Mouse (Mus musculus) limb, embryonic 12.5 days (tissue): ENCODE data around the gene Nbr1. TPM values are rescaled to one million over a fixed set of nuclear protein-coding genes. Genes with fewer than 3 reads are reported as not detected.
"Not testable (repeated sequence)": the region's sequence is repeated elsewhere in the genome, so short reads cannot be mapped to it uniquely, and the experiment has no call there.

Experiments
- ATAC-seq: fragments of 200-750 bp; cut with Nextera tagmentation; 2 replicates; pipeline ENCODE4 v1.8.0; 2017; ENCODE audit warnings: low read depth, moderate TSS enrichment; ENCODE audit not compliant: insufficient number of reproducible peaks, insufficient read depth, low FRiP score, low TSS enrichment
- H3K27ac ChIP-seq: fragments of 300-500 bp; sonication (generic); 2 replicates; pipeline ENCODE4 v1.5.1; 2016; ENCODE audit warnings: mild to moderate bottlenecking, moderate library complexity
- H3K27me3 ChIP-seq: fragments of 300-500 bp; sonication (generic); 2 replicates; pipeline ENCODE4 v1.6.1; 2016; ENCODE audit warnings: mild to moderate bottlenecking, moderate library complexity
- H3K36me3 ChIP-seq: fragments of 300-500 bp; sonication (generic); 2 replicates; pipeline ENCODE4 v1.6.1; 2016; ENCODE audit warnings: mild to moderate bottlenecking, moderate library complexity
- H3K4me1 ChIP-seq: fragments of 300-500 bp; sonication (generic); replicated peaks from 2 replicates; pipeline ENCODE4 v1.6.1; 2016
- H3K4me2 ChIP-seq: fragments of 300-500 bp; sonication (generic); 2 replicates; pipeline ENCODE4 v1.6.1; 2016; ENCODE audit warnings: mild to moderate bottlenecking, moderate library complexity
- H3K4me3 ChIP-seq: fragments of 300-500 bp; sonication (generic); replicated peaks from 2 replicates; pipeline ENCODE4 v1.5.1; 2016; ENCODE audit warnings: mild to moderate bottlenecking
- H3K9ac ChIP-seq: fragments of 300-500 bp; sonication (generic); replicated peaks from 2 replicates; pipeline ENCODE4 v1.6.1; 2016; ENCODE audit warnings: mild to moderate bottlenecking, moderate library complexity
- H3K9me3 ChIP-seq: fragments of 300-500 bp; sonication (generic); 2 replicates; pipeline ENCODE4 v1.6.1; 2016; ENCODE audit warnings: mild to moderate bottlenecking, moderate library complexity
- WGBS: fragments of 180-500 bp; shearing (Covaris S2); methylation state at CpG from one replicate; pipeline ENCODE4 v1.1.7; 2016; 5-methylcytosine and 5-hydroxymethylcytosine counted together
- polyA plus RNA-seq: library from polyadenylated mRNA; unstranded; fragments of >200 nt; fragmentation: Nextera tagmentation; extraction: Ambion mirVana; gene quantifications from 2 replicates; pipeline ENCODE4 v1.2.1, GENCODE M21; 2016

Nbr1 gene
- polyA plus RNA-seq, 1 experiment from 2014 or later: 83.8 TPM

GRCm38 (mm10) chr11:101583205-101583604, 31.3 kb downstream of the Nbr1 start:
- Histone ChIP-seq H3K4me3 (no peak overlapping the region), H3K4me1 (peaks cover 9% of the 10 kb centered on the region), H3K27ac (no peak overlapping the region), H3K36me3 (peaks cover 35% of the 10 kb centered on the region), H3K4me2 (no peak overlapping the region), H3K9ac (no peak overlapping the region), H3K9me3 (no peaks in the 10 kb centered on the region), H3K27me3 (no peaks in the 10 kb centered on the region)
- 84% methylated on average over 2 of the region's 2 CpGs for WGBS
- no peak for ATAC-seq

DNA sequence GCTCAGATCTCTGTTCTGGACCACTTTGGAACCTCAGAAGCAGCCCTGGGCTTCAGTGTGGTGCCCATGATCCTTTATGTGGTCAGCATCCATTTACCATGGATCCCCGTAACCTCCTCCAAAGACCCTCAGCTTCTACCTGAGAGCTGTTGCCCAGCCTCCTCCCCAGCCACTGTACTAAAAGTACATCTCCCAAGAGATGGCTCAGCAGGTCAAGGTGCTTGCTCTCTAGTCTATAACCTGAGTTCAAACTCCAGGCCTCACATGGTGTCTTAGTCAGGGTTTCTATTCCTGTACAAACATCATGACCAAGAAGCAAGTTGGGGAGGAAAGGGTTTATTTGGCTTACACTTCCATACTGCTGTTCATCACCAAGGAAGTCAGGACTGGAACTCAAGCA, 33.1 kb downstream of the Nbr1 start:
- H3K9ac ChIP-seq, H3K4me3 ChIP-seq, H3K4me2 ChIP-seq, H3K9me3 ChIP-seq, ATAC-seq, H3K27ac ChIP-seq, H3K27me3 ChIP-seq, H3K4me1 ChIP-seq: not testable (repeated sequence)
- 93% methylated on average over 1 of the region's 1 CpGs for WGBS
- H3K36me3 ChIP-seq: peaks cover 17% of the 10 kb centered on the region

- no peak overlapping the region for H3K4me2 ChIP-seq
- no peak overlapping the region for H3K27ac ChIP-seq
- H3K9ac ChIP-seq: no peak overlapping the region
- no peak for ATAC-seq
- H3K4me3 ChIP-seq: no peak overlapping the region
- WGBS: 84% methylated on average over 4 of the region's 4 CpGs
- no peaks in the 10 kb centered on the region for H3K27me3 ChIP-seq
- H3K36me3 ChIP-seq: peaks cover 9% of the 10 kb centered on the region
- no peaks in the 10 kb centered on the region for H3K9me3 ChIP-seq
- H3K4me1 ChIP-seq: peaks cover 9% of the 10 kb centered on the region
These were observed 33.9 kb downstream of the Nbr1 start for GRCm38 (mm10) chr11:101585805-101586204.

GRCm38 (mm10) chr11:101587676-101588075, 35.7 kb downstream of the Nbr1 start:
- WGBS: 85% methylated on average over 10 of the region's 10 CpGs
- H3K9me3 ChIP-seq: no peaks in the 10 kb centered on the region
- H3K4me2 ChIP-seq: no peak overlapping the region
- H3K27ac ChIP-seq: no peak overlapping the region
- no peaks in the 10 kb centered on the region for H3K4me1 ChIP-seq
- peaks cover 4% of the 10 kb centered on the region; the same call in 1 of the 2 replicates for H3K36me3 ChIP-seq
- no peak for ATAC-seq
- H3K27me3 ChIP-seq: no peaks in the 10 kb centered on the region
- H3K4me3 ChIP-seq: no peak overlapping the region
- no peak overlapping the region for H3K9ac ChIP-seq

- no peak overlapping the region for H3K4me2 ChIP-seq
- peaks cover 4% of the 10 kb centered on the region; the same call in 1 of the 2 replicates for H3K36me3 ChIP-seq
- H3K4me1 ChIP-seq: 0 out of 2 replicates have a peak, but pooled peaks cover 3% of the 10 kb centered on the region
- no peak for ATAC-seq
- H3K9ac ChIP-seq: no peak overlapping the region
- WGBS: 86% methylated on average over 7 of the region's 7 CpGs
- H3K4me3 ChIP-seq: no peak overlapping the region
- no peak overlapping the region for H3K27ac ChIP-seq
- no peaks in the 10 kb centered on the region for H3K27me3 ChIP-seq
- no peaks in the 10 kb centered on the region for H3K9me3 ChIP-seq
These were observed 36.9 kb downstream of the Nbr1 start for GRCm38 (mm10) chr11:101588868-101589267.

DNA sequence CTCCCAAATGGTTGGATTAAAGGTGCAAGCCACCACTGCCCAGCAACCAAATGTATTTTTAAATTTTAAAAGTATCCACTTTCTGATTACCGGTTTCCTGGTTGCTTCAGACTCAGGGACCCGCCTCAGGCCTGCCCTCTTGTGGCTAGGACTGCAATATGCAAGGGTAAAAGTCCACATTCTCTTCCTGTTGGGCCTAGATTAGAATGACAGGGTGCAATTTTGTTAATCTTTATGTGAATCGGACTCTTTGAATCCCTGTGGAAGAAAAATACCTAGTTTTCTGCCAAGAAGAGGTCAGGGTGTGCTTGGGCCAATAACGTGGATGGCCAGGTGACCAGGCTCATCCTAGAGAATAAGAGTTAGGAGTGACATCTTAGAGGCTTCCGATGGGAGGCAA, 37.5 kb downstream of the Nbr1 start:
- Histone ChIP-seq H3K9ac (no peak overlapping the region), H3K27me3 (no peaks in the 10 kb centered on the region), H3K36me3 (peaks cover 4% of the 10 kb centered on the region; the same call in 1 of the 2 replicates), H3K27ac (no peak overlapping the region), H3K4me2 (no peak overlapping the region), H3K4me1 (0 out of 2 replicates have a peak, but pooled peaks cover 3% of the 10 kb centered on the region), H3K4me3 (no peak overlapping the region), H3K9me3 (no peaks in the 10 kb centered on the region)
- no peak for ATAC-seq
- 33% methylated on average over 5 of the region's 5 CpGs for WGBS

DNA sequence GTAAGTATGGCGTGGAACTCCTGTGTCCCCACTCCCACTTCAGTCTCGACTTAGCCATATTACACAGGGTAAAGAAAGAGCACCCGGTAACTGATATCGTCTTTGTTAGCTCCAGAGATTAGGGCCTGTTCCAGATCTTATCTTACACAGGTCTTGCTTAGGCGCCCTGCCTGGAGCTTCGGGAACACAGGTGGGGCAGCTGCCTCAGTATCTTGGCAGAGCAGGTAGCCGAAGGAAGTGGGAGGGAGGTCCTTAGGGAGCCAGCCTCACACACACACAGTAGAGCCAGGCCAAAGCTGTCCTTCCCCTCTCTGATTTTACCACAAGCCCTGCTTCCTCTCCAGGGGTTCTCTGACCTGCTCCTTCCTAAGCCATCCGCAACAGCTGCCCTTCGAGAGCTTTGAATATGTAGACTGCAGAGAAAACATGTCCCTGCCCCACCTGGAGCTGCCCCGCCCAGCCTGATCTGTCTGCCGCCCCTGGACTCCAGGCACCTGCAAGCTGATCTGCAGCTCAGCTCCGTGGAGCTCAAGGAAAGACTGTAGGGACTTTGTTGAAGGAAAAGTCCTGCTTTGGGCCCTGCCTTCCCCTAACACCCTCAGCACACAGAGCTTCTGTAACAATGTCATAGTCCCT, 38.2 kb downstream of the Nbr1 start:
- Histone ChIP-seq H3K27ac (no peak overlapping the region), H3K4me3 (no peak overlapping the region)

DNA sequence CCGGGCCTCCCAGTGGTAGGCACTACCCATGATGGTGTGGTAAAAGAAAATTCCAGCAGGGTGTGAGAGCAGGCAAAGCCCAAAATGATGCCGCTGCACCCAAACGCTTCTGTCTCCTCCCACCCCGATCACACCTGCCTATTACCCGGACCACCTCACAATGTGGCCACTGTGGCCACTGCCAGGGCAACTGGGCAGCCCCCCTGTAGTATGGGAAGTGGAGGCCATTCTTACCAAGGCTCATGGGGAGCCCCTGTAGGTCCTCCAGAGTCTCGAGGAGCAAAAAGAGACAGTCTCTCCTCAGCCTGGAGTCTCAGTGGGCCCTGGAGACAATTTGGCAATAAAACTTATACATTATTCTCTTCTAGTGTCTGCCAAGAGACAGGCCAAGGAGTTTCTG, 47.2 kb downstream of the Nbr1 start, which contains the start of gene Gm11634:
TSS of gene Gm11634 (minus strand) at position 101 of the 400 bp plus-strand sequence.
- Histone ChIP-seq H3K4me2 (no peak within 1 kb of the TSS), H3K27ac (no peak within 1 kb of the TSS), H3K4me3 (no peak within 1 kb of the TSS), H3K36me3 (no peaks in the 10 kb centered on the region), H3K27me3 (no peaks in the 10 kb centered on the region), H3K4me1 (0 out of 2 replicates have a peak, but pooled peaks cover under 1% of the 10 kb centered on the region), H3K9me3 (no peaks in the 10 kb centered on the region), H3K9ac (no peak within 1 kb of the TSS)
- no peak for ATAC-seq
- WGBS: 77% methylated on average over 6 of the region's 6 CpGs

More for the DNA sequence above, 38.2 kb downstream of the Nbr1 start:
- no peak overlapping the region for H3K9ac ChIP-seq
- no peaks in the 10 kb centered on the region for H3K9me3 ChIP-seq
- no peak for ATAC-seq
- 0 out of 2 replicates have a peak, but pooled peaks cover 3% of the 10 kb centered on the region for H3K4me1 ChIP-seq
- 77% methylated on average over 12 of the region's 12 CpGs for WGBS
- H3K27me3 ChIP-seq: no peaks in the 10 kb centered on the region
- no peak overlapping the region for H3K4me2 ChIP-seq
- H3K36me3 ChIP-seq: peaks cover 4% of the 10 kb centered on the region; the same call in 1 of the 2 replicates

- no peak overlapping the region for H3K4me3 ChIP-seq
- no peaks in the 10 kb centered on the region for H3K36me3 ChIP-seq
- H3K4me2 ChIP-seq: no peak overlapping the region
- no peak overlapping the region for H3K9ac ChIP-seq
- WGBS: 14% methylated on average over 3 of the region's 3 CpGs
- no peaks in the 10 kb centered on the region for H3K9me3 ChIP-seq
- 0 out of 2 replicates have a peak, but pooled peaks cover 4% of the 10 kb centered on the region for H3K4me1 ChIP-seq
- H3K27ac ChIP-seq: no peak overlapping the region
- H3K27me3 ChIP-seq: no peaks in the 10 kb centered on the region
- ATAC-seq: no peak
These were observed 50.5 kb downstream of the Nbr1 start for GRCm38 (mm10) chr11:101602491-101602890.

DNA sequence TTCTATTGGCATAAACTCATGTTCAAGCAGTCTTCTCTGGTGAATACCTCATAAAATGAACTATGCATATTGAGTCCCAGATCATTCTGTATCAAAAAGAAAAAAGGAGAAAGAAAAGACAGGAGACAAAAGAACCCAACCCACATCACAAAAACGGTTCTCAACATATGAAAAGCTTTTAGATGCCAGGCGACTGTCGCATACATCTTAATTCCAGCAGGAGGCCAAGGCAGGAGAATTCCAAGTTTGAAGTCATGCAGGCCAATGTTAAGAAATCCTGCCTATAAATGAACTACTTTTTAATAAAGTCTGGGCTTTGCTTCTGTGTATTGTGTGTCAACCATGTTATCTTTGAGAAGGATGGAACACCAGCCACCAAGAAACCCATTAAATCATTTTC, 52.2 kb downstream of the Nbr1 start:
- H3K4me3 ChIP-seq: peak overlapping the region; percentile 31
- peak overlapping the region; percentile 53 for H3K4me2 ChIP-seq
- H3K27me3 ChIP-seq: no peaks in the 10 kb centered on the region
- WGBS: 3% methylated on average over 3 of the region's 3 CpGs
- ATAC-seq: no peak
- no peak overlapping the region for H3K27ac ChIP-seq
- 0 out of 2 replicates have a peak, but pooled peaks cover 4% of the 10 kb centered on the region for H3K4me1 ChIP-seq
- H3K9ac ChIP-seq: no peak overlapping the region
- H3K36me3 ChIP-seq: no peaks in the 10 kb centered on the region
- H3K9me3 ChIP-seq: no peaks in the 10 kb centered on the region

DNA sequence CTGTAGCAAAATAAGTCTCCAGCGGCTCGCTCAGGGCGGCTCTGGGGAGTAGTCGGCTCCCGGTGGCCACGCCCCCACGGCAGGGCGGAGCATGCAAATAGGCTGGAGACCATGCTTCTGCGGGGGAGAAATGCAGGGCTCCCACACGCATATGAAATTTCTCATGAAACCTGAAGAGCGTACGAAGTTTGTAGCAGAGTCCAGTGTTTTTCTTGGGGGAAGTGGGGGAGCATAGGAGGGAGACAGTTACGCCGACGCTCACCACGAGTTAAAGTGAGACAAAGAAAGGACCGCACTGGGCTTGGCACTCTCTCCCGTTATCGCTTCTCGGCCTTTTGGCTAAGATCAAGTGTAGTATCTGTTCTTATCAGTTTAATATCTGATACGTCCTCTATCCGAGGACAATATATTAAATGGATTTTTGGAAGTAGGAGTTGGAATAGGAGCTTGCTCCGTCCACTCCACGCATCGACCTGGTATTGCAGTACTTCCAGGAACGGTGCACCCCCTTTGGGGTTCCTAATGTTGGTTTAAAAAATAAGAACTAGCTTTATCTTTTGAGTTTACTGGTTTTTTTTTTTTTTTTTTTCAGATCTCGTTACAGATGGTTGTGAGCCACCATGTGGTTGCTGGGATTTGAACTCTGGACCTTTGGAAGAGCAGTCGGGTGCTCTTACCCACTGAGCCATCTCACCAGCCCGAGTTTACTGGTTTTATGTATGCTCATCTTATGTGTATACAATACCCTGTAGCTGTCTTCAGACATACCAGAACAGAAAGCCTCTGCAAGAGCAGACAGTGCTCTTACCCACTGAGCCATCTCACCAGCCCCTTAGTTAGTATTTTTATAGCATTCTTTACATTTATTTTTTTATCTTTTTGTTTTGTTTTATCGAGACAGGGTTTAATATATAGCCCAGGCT, 52.8 kb downstream of the Nbr1 start:
- H3K36me3 ChIP-seq, H3K9ac ChIP-seq, H3K4me1 ChIP-seq, H3K27me3 ChIP-seq, H3K9me3 ChIP-seq: not testable (repeated sequence)
- ATAC-seq: peak; percentile 66
- peak overlapping the region; percentile 53 for H3K4me2 ChIP-seq
- peak overlapping the region; percentile 31 for H3K4me3 ChIP-seq
- 2% methylated on average over 30 of the region's 30 CpGs for WGBS
- peak overlapping the region; percentile 50; the same call in 1 of the 2 replicates for H3K27ac ChIP-seq
